Mouse (Mus musculus) kidney, adult 2 months (tissue): ENCODE data around the gene Aatk. TPM values are rescaled to one million over a fixed set of nuclear protein-coding genes. Genes with fewer than 3 reads are reported as not detected.

ENCODE experiments used
- DNase-seq: peaks from one replicate; pipeline ENCODE4 v3.0.0; 2021
- H3K27ac ChIP-seq: fragments of 200-500 bp; 2 replicates; pipeline ENCODE4 v1.5.1; 2012; ENCODE audit warnings: low read depth, low read length, control low read depth, inconsistent platforms; ENCODE audit not compliant: insufficient read depth
- H3K27me3 ChIP-seq: fragments of 200-500 bp; replicated peaks from 2 replicates; pipeline ENCODE4 v1.6.1; 2012; ENCODE audit warnings: mild to moderate bottlenecking, moderate library complexity, low read length, inconsistent platforms; ENCODE audit not compliant: control insufficient read depth, insufficient read depth
- H3K36me3 ChIP-seq: fragments of 200-500 bp; 2 replicates; pipeline ENCODE4 v1.6.1; 2012; ENCODE audit warnings: mild to moderate bottlenecking, moderate library complexity, low read length, inconsistent platforms; ENCODE audit not compliant: control insufficient read depth, insufficient read depth
- H3K4me1 ChIP-seq: fragments of 200-500 bp; 2 replicates; pipeline ENCODE4 v1.6.1; 2011; ENCODE audit warnings: low read length; ENCODE audit not compliant: control insufficient read depth, insufficient read depth
- H3K4me3 ChIP-seq: fragments of 200-500 bp; 2 replicates; pipeline ENCODE4 v1.5.1; 2011; ENCODE audit warnings: mild to moderate bottlenecking, low read depth, low read length, control low read depth; ENCODE audit not compliant: insufficient read depth
- CTCF ChIP-seq: fragments of 200-500 bp; conservative IDR thresholded peaks from 2 replicates; pipeline ENCODE4 v1.5.1; 2011; ENCODE audit warnings: low read depth, mild to moderate bottlenecking, control low read depth, low read length, moderate library complexity, mixed read lengths; ENCODE audit not compliant: insufficient read depth, insufficient read length
- POLR2A ChIP-seq: fragments of 200-500 bp; IDR thresholded peaks from one replicate; pipeline ENCODE4 v1.6.1; 2011; ENCODE audit warnings: low read depth, low read length, control low read depth
- WGBS: fragments of 180-500 bp; shearing (Covaris S2); methylation state at CpG from one replicate; pipeline ENCODE4 v1.1.7; 2018; 5-methylcytosine and 5-hydroxymethylcytosine counted together
- polyA plus RNA-seq: library from polyadenylated mRNA; depleted of rRNA; stranded (reverse); fragments of >200 nt; gene quantifications from 2 replicates; pipeline ENCODE4 v1.2.3, GENCODE M21; 2012

Gene Aatk
- polyA plus RNA-seq, 1 experiment: 5.1 TPM

- peak; percentile 92 for DNase-seq
- 64% methylated on average over 7 of the region's 7 CpGs for WGBS
- H3K36me3 ChIP-seq: no peaks in the 10 kb centered on the region
- H3K27me3 ChIP-seq: no peaks in the 10 kb centered on the region
- no peak for TF ChIP-seq CTCF
- TF ChIP-seq POLR2A: no peak
- H3K4me3 ChIP-seq: no peak overlapping the region
- H3K4me1 ChIP-seq: peaks cover 31% of the 10 kb centered on the region
- H3K27ac ChIP-seq: no peak overlapping the region
Measured at GRCm38 (mm10) chr11:119988391-119988790, 58.6 kb downstream of the Aatk start.

DNA sequence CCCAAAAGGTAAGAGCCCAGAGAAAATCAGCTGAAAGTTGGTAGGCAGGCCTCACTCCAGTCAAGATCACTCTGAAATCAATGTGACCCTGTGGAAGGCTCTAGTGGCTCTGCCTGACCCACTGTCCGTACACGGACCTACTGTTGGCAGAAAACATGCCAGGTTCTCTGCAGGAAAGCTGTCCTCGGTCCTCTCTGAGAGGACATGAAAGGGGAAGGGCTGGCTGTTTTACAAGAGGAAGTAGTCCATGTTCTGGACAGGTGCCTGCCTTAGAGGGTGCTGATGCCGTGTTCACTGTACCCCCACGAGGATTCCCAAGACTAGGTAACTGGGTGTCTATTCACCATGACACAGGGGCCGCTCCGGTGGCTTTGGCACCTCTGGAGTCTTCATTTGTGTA, 59.1 kb downstream of the Aatk start:
- Histone ChIP-seq H3K4me1 (peaks cover 31% of the 10 kb centered on the region), H3K36me3 (no peaks in the 10 kb centered on the region), H3K27me3 (no peaks in the 10 kb centered on the region), H3K4me3 (no peak overlapping the region), H3K27ac (peak overlapping the region; percentile 15)
- 47% methylated on average over 7 of the region's 7 CpGs for WGBS
- TF ChIP-seq POLR2A: no peak
- no peak for DNase-seq

DNA sequence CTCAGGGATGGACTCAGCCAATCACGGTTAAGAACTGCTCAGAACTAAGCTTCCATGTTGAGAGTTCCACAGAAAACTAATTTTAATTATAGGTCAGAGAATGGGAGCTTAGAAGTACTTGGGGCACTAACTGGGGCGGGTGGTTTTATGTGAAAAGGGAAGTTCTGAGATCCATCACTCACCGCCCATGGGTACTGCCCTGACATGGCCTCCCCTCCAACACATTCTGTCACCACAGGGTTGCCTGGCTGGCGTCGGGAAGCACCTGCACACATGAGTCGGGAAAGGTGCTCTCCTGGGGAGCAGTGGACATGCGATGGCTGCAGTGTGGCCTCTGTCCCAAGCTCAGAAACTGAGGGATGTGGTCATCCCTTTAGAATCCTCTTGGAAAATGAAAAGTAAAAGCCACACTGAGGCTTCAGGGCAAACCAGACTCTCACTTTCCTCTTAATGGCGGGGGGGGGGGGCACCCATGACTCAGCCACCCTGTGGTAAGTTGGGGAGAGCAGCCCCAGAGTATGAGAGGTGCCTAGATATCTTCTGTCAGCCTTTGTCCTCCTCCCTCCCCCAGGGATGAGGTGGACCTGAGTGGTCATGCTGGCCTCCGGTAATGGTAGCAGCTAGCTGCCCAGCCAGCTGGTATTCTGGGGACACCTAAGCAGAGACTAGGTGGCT, 60.1 kb downstream of the Aatk start:
- no peaks in the 10 kb centered on the region for H3K36me3 ChIP-seq
- no peak overlapping the region for H3K4me3 ChIP-seq
- TF ChIP-seq POLR2A: no peak
- no peak for TF ChIP-seq CTCF
- peaks cover 31% of the 10 kb centered on the region for H3K4me1 ChIP-seq
- no peak for DNase-seq
- H3K27ac ChIP-seq: no peak overlapping the region
- 85% methylated on average over 9 of the region's 9 CpGs for WGBS
- H3K27me3 ChIP-seq: no peaks in the 10 kb centered on the region

- H3K27ac ChIP-seq: no peak overlapping the region
- H3K4me1 ChIP-seq: peaks cover 24% of the 10 kb centered on the region
- peak; percentile 50 for DNase-seq
- H3K36me3 ChIP-seq: no peaks in the 10 kb centered on the region
- 81% methylated on average over 2 of the region's 2 CpGs for WGBS
- TF ChIP-seq CTCF (no peak), POLR2A (no peak)
- H3K27me3 ChIP-seq: no peaks in the 10 kb centered on the region
- no peak overlapping the region for H3K4me3 ChIP-seq
Measured at GRCm38 (mm10) chr11:119983151-119983550, 63.8 kb downstream of the Aatk start.

GRCm38 (mm10) chr11:119982236-119982635, 64.7 kb downstream of the Aatk start:
- no peaks in the 10 kb centered on the region for H3K36me3 ChIP-seq
- TF ChIP-seq CTCF (no peak), POLR2A (no peak)
- no peak overlapping the region for H3K27ac ChIP-seq
- no peaks in the 10 kb centered on the region for H3K27me3 ChIP-seq
- 84% methylated on average over 3 of the region's 3 CpGs for WGBS
- H3K4me3 ChIP-seq: no peak overlapping the region
- no peak for DNase-seq
- H3K4me1 ChIP-seq: peaks cover 15% of the 10 kb centered on the region

DNA sequence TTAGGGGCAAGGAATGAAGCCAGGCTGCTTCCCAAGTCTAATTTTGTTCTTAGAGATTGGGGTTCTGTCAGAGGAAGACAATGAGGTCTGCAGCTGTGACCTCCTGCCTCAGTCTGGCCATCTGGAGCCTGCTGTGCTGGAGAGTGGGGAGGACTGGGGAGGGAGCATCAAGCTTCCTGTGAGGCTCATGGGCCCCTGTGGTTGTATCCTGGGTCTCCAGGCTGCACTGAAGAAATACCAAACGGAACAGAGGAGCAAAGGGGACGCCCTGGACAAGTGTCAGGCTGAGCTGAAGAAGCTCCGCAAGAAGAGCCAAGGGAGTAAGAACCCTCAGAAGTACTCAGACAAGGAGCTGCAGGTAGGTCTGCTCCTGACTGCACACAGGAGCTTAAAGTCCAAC, 65.2 kb downstream of the Aatk start:
- H3K4me3 ChIP-seq: no peak overlapping the region
- H3K36me3 ChIP-seq: no peaks in the 10 kb centered on the region
- 73% methylated on average over 3 of the region's 3 CpGs for whole genome bisulfite sequencing
- no peak for DNase-seq
- H3K4me1 ChIP-seq: peaks cover 14% of the 10 kb centered on the region; the same call in 1 of the 2 replicates
- no peaks in the 10 kb centered on the region for H3K27me3 ChIP-seq
- no peak overlapping the region for H3K27ac ChIP-seq
- TF ChIP-seq POLR2A: no peak
- TF ChIP-seq CTCF: no peak

- peak; percentile 84 for DNase-seq
- 59% methylated on average over 10 of the region's 10 CpGs for WGBS
- H3K27me3 ChIP-seq: no peaks in the 10 kb centered on the region
- no peak overlapping the region for H3K4me3 ChIP-seq
- peaks cover 12% of the 10 kb centered on the region; the same call in 1 of the 2 replicates for H3K4me1 ChIP-seq
- H3K27ac ChIP-seq: peak overlapping the region; percentile 11; the same call in 1 of the 2 replicates
- no peaks in the 10 kb centered on the region for H3K36me3 ChIP-seq
- TF ChIP-seq CTCF (no peak), POLR2A (no peak)
Measured at GRCm38 (mm10) chr11:119979596-119980385, 67.2 kb downstream of the Aatk start.
